Mouse (Mus musculus): ENCODE results near the gene Map2k6.

DNA sequence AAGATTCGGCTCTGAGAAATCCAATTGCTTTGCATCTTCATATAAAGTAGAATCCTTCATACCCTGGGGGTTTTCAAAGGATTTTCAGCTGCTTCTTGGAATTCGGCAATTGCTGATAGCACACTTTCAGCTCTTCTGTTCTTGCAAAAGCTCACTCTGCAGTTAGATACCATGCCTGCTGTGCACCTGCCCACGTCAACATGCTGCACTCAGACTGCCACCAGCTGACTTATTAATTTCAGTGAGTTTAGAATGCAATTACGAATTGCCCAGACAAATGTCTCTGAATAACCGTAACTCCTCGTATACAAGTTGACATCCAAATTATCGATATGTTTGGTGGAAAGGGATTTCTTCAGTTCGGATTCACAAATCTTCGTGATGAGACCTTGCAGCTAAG, 24.9 kb upstream of the Map2k6 start:
- TF ChIP-seq POLR2A (IDR thresholded peaks at IDR 0.05; ENCODE audit: control insufficient read depth in 1 of 2, insufficient read depth in 1 of 2, low read depth in 1 of 2, low read length in 2 of 2, poor library complexity in 1 of 2) (no peak), RAD21 (IDR thresholded peaks at IDR 0.05; ENCODE audit: low read depth, low read length) (no peak), CTCF (IDR thresholded peaks at IDR 0.05 in 2 of 3, conservative IDR thresholded peaks at IDR 0.05 in 1 of 3; ENCODE audit: control insufficient read depth in 1 of 3, insufficient read depth in 1 of 3, low read depth in 2 of 3, low read length in 3 of 3, poor library complexity in 1 of 3, severe bottlenecking in 1 of 3) (no peak), TCF12 (IDR thresholded peaks at IDR 0.05; ENCODE audit: low read depth, low read length) (no peak), SMC3 (IDR thresholded peaks at IDR 0.05; ENCODE audit: low read depth, low read length) (no peak), UBTF (IDR thresholded peaks at IDR 0.05; ENCODE audit: borderline replicate concordance, insufficient read depth, low read depth, low read length) (no peak), ZC3H11A (IDR thresholded peaks at IDR 0.05; ENCODE audit: low read depth, low read length) (no peak), ETS1 (IDR thresholded peaks at IDR 0.05; ENCODE audit: low read depth, low read length) (no peak)

Data from MEL (cell line).